Comparison of ENCODE assay signal across 12 mouse cellular contexts in the genomic region with DNA sequence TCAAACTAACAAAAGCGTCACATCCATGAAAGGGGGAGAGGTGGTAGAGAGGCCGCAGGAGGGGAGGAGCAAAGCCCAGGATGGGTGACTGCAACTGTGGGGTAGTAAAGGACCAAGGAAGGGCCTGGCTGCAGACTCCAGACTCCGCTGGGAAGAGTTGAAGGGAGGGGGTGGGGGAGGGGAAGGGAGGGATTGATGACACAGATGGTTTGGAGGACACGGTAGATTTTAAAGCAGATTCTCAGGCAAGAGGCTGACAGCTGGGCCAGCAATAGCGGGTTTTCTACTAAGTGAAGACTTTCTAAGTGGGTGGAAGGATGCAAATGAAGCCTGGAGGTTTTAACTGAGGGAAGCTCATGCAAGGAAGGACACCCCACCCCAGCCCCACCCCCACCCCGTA. TPM values are rescaled to one million over a fixed set of nuclear protein-coding genes. Genes with fewer than 3 reads are reported as not detected.
A peak's percentile ranks its signal among the peaks of the same experiment; 100 is the strongest.
DNase-seq lines count a peak whose midpoint lies in the region; ATAC-seq lines count a peak whose summit lies in the region.
"Had no signal": no experiment of that assay in that cellular context is flagged by ENCODE, and none has a peak within 500 bp of the region (broad histone marks: within the 10 kb centered on the region; RNA-seq: fewer than 3 reads in every experiment).

No protein-coding gene starts in this region.

- no peak overlapping the region for H3K27ac ChIP-seq in hindbrain, embryonic 11.5 days (ENCODE audit: low read depth, low read length)
- H3K27ac ChIP-seq in hindbrain, embryonic 16.5 days (ENCODE audit: low read depth, low read length): no peak overlapping the region
- no peak overlapping the region for H3K27ac ChIP-seq in neural tube, embryonic 15.5 days (replicated peaks)
- no peak overlapping the region for H3K27ac ChIP-seq in embryonic facial prominence, embryonic 11.5 days (replicated peaks; ENCODE audit: low read depth, low read length)
- H3K27ac ChIP-seq in kidney, embryonic 16.5 days (ENCODE audit: low read length): no peak overlapping the region

- H3K9ac ChIP-seq in hindbrain, embryonic 11.5 days (ENCODE audit: low read depth, low read length): no peak overlapping the region
- no peak overlapping the region for H3K9ac ChIP-seq in hindbrain, embryonic 16.5 days (ENCODE audit: low read depth, low read length)
- no peak overlapping the region for H3K9ac ChIP-seq in neural tube, embryonic 15.5 days (replicated peaks)
- no peak overlapping the region for H3K9ac ChIP-seq in embryonic facial prominence, embryonic 11.5 days (replicated peaks; ENCODE audit: low read length)
- no peak overlapping the region for H3K9ac ChIP-seq in kidney, embryonic 16.5 days (replicated peaks; ENCODE audit: low read length)

- peak; percentile 51; the same call in 1 of the 2 replicates for ATAC-seq in hindbrain, embryonic 11.5 days (ENCODE audit: low FRiP score)
- no peak for ATAC-seq in hindbrain, embryonic 16.5 days
- no peak for ATAC-seq in neural tube, embryonic 15.5 days (ENCODE audit: low FRiP score)
- no peak for ATAC-seq in embryonic facial prominence, embryonic 11.5 days (replicated peaks; ENCODE audit: insufficient number of reproducible peaks, low FRiP score, low TSS enrichment, low read depth)
- ATAC-seq in kidney, embryonic 16.5 days (ENCODE audit: low FRiP score, low TSS enrichment): no peak
- ATAC-seq: CD4-positive, CD25-positive, alpha-beta regulatory T cell, adult 4 months had no signal

- H3K4me1 ChIP-seq in hindbrain, embryonic 11.5 days (replicated peaks; ENCODE audit: control insufficient read depth, insufficient read depth, low read length): no peaks in the 10 kb centered on the region
- peaks cover 5% of the 10 kb centered on the region for H3K4me1 ChIP-seq in hindbrain, embryonic 16.5 days (ENCODE audit: control insufficient read depth, insufficient read depth, low read depth, low read length)
- peaks cover 9% of the 10 kb centered on the region for H3K4me1 ChIP-seq in neural tube, embryonic 15.5 days
- H3K4me1 ChIP-seq in embryonic facial prominence, embryonic 11.5 days (ENCODE audit: control insufficient read depth, insufficient read depth, low read length): no peaks in the 10 kb centered on the region
- peaks cover 20% of the 10 kb centered on the region for H3K4me1 ChIP-seq in kidney, embryonic 16.5 days (ENCODE audit: insufficient read depth, low read length)

- WGBS in hindbrain, embryonic 11.5 days: 13% methylated on average over 6 of the region's 6 CpGs
- 8% methylated on average over 6 of the region's 6 CpGs for WGBS in hindbrain, embryonic 16.5 days
- 8% methylated on average over 6 of the region's 6 CpGs for WGBS in neural tube, embryonic 15.5 days
- 12% methylated on average over 6 of the region's 6 CpGs for WGBS in embryonic facial prominence, embryonic 11.5 days
- WGBS in kidney, embryonic 16.5 days: 22% methylated on average over 6 of the region's 6 CpGs

- H3K4me2 ChIP-seq in hindbrain, embryonic 11.5 days (replicated peaks; ENCODE audit: low read depth, low read length): no peak overlapping the region
- no peak overlapping the region for H3K4me2 ChIP-seq in hindbrain, embryonic 16.5 days (ENCODE audit: low read length)
- H3K4me2 ChIP-seq in neural tube, embryonic 15.5 days: no peak overlapping the region
- no peak overlapping the region for H3K4me2 ChIP-seq in embryonic facial prominence, embryonic 11.5 days (ENCODE audit: low read depth, low read length)
- no peak overlapping the region for H3K4me2 ChIP-seq in kidney, embryonic 16.5 days (replicated peaks; ENCODE audit: low read depth, low read length)

- peak; percentile 47 for DNase-seq in hindbrain, embryonic 11.5 days (ENCODE audit: low spot score)
- peak; percentile 56 for DNase-seq in neural tube, embryonic 10.5 days (ENCODE audit: extremely low spot score, low spot score)
- DNase-seq in embryonic facial prominence, embryonic 11.5 days (ENCODE audit: low spot score): peak; percentile 56
- peak; percentile 33 for DNase-seq in retina, embryonic 14.5 days (ENCODE audit: low spot score)
- no peak for DNase-seq in spleen, postnatal 4 days (ENCODE audit: low spot score in 2 of 2)
- DNase-seq: gastrocnemius, postnatal 25 days; kidney, adult 8-10 months; lung, adult 2 months had no signal

- no peaks in the 10 kb centered on the region for H3K9me3 ChIP-seq in hindbrain, embryonic 11.5 days (ENCODE audit: control insufficient read depth, low read length)
- H3K9me3 ChIP-seq in hindbrain, embryonic 16.5 days (ENCODE audit: control insufficient read depth, low read length): no peaks in the 10 kb centered on the region
- no peaks in the 10 kb centered on the region for H3K9me3 ChIP-seq in neural tube, embryonic 15.5 days (replicated peaks)
- no peaks in the 10 kb centered on the region for H3K9me3 ChIP-seq in embryonic facial prominence, embryonic 11.5 days (replicated peaks; ENCODE audit: control insufficient read depth, low read length)
- no peaks in the 10 kb centered on the region for H3K9me3 ChIP-seq in kidney, embryonic 16.5 days (ENCODE audit: low read length)

- no peaks in the 10 kb centered on the region; the same call in 1 of the 2 replicates for H3K36me3 ChIP-seq in hindbrain, embryonic 11.5 days (ENCODE audit: control insufficient read depth, insufficient read depth, low read length)
- no peaks in the 10 kb centered on the region for H3K36me3 ChIP-seq in hindbrain, embryonic 16.5 days (ENCODE audit: control insufficient read depth, insufficient read depth, low read length)
- H3K36me3 ChIP-seq in neural tube, embryonic 15.5 days: no peaks in the 10 kb centered on the region
- H3K36me3 ChIP-seq in embryonic facial prominence, embryonic 11.5 days (replicated peaks; ENCODE audit: control insufficient read depth, insufficient read depth, low read depth, low read length): no peaks in the 10 kb centered on the region; the same call in none of the 2 replicates
- peaks cover 23% of the 10 kb centered on the region; the same call in 1 of the 2 replicates for H3K36me3 ChIP-seq in kidney, embryonic 16.5 days (ENCODE audit: insufficient read depth, low read length)

- H3K27me3 ChIP-seq in hindbrain, embryonic 11.5 days (ENCODE audit: control insufficient read depth, insufficient read depth, low read length): no peaks in the 10 kb centered on the region
- H3K27me3 ChIP-seq in hindbrain, embryonic 16.5 days (replicated peaks; ENCODE audit: control insufficient read depth, insufficient read depth, low read length): no peaks in the 10 kb centered on the region
- H3K27me3 ChIP-seq in neural tube, embryonic 15.5 days (replicated peaks): no peaks in the 10 kb centered on the region
- H3K27me3 ChIP-seq in embryonic facial prominence, embryonic 11.5 days (ENCODE audit: control insufficient read depth, insufficient read depth, low read length): no peaks in the 10 kb centered on the region
- no peaks in the 10 kb centered on the region for H3K27me3 ChIP-seq in kidney, embryonic 16.5 days (ENCODE audit: insufficient read depth, low read length)

- H3K4me3 ChIP-seq in hindbrain, embryonic 11.5 days (ENCODE audit: low read depth, low read length): no peak overlapping the region
- no peak overlapping the region for H3K4me3 ChIP-seq in hindbrain, embryonic 16.5 days (ENCODE audit: low read length)
- no peak overlapping the region for H3K4me3 ChIP-seq in neural tube, embryonic 15.5 days (replicated peaks)
- H3K4me3 ChIP-seq in embryonic facial prominence, embryonic 11.5 days (ENCODE audit: low read depth, low read length): no peak overlapping the region
- H3K4me3 ChIP-seq in kidney, embryonic 16.5 days (ENCODE audit: low read length): no peak overlapping the region

RNA-seq across cellular contexts. Expression of a gene that starts 4.3 kb away (rescaled TPM):
- polyA plus RNA-seq in hindbrain, embryonic 11.5 days (2014; fragmentation: Nextera tagmentation; extraction: Ambion mirVana): 8.1 and 11.7 TPM in 2 replicates
- 0.74 and 0.87 TPM in 2 replicates for polyA plus RNA-seq in hindbrain, embryonic 16.5 days (2015; fragmentation: Nextera tagmentation; extraction: Ambion mirVana)
- polyA plus RNA-seq in neural tube, embryonic 15.5 days (2015; fragmentation: Nextera tagmentation; extraction: Ambion mirVana): 0.27 and 1.6 TPM in 2 replicates
- polyA plus RNA-seq in embryonic facial prominence, embryonic 11.5 days (2014; fragmentation: Nextera tagmentation; extraction: Ambion mirVana): 8.9 and 9.3 TPM in 2 replicates
- 4.7 and 6.7 TPM in 2 replicates for polyA plus RNA-seq in kidney, embryonic 16.5 days (2015; fragmentation: Nextera tagmentation; extraction: Ambion mirVana)

RNA-seq across cellular contexts. Expression of a gene that starts 55.4 kb away (rescaled TPM):
- polyA plus RNA-seq in hindbrain, embryonic 11.5 days (2014; fragmentation: Nextera tagmentation; extraction: Ambion mirVana): 18.0 and 20.3 TPM in 2 replicates
- polyA plus RNA-seq in hindbrain, embryonic 16.5 days (2015; fragmentation: Nextera tagmentation; extraction: Ambion mirVana): 17.2 TPM in 2 replicates
- 15.6 and 15.8 TPM in 2 replicates for polyA plus RNA-seq in neural tube, embryonic 15.5 days (2015; fragmentation: Nextera tagmentation; extraction: Ambion mirVana)
- 19.9 and 21.0 TPM in 2 replicates for polyA plus RNA-seq in embryonic facial prominence, embryonic 11.5 days (2014; fragmentation: Nextera tagmentation; extraction: Ambion mirVana)
- 17.8 and 19.9 TPM in 2 replicates for polyA plus RNA-seq in kidney, embryonic 16.5 days (2015; fragmentation: Nextera tagmentation; extraction: Ambion mirVana)

Comparison
In these comparisons a context has a peak if more than half of its experiments do, and no peak if none do; other contexts are left out.
1. DNase-seq: peak in hindbrain, embryonic 11.5 days (single experiment), neural tube, embryonic 10.5 days (single experiment), embryonic facial prominence, embryonic 11.5 days (single experiment) and retina, embryonic 14.5 days (single experiment); none in spleen, postnatal 4 days (0 of 2).